Mouse (Mus musculus) layer of hippocampus, adult 18-20 months (tissue): ENCODE data around the gene Tmem86a. TPM values are rescaled to one million over a fixed set of nuclear protein-coding genes. Genes with fewer than 3 reads are reported as not detected.
"Not testable (repeated sequence)": the region's sequence is repeated elsewhere in the genome, so short reads cannot be mapped to it uniquely, and the experiment has no call there.

Source experiments
- DNase-seq, 2 experiments: peaks; one replicate each; pipeline ENCODE4 v3.0.0; 2022; ENCODE audit warnings: low spot score in 2 of 2
- total RNA-seq, 2 experiments: library from RNA; stranded (reverse); gene quantifications; 2 replicates each; pipeline ENCODE4 v1.2.3; 2021

The Tmem86a gene
- total RNA-seq, 2 experiments from 2014 or later, result 9.4 to 11.7 TPM

GRCm38 (mm10) chr7:47026899-47027298, 23.5 kb upstream of the Tmem86a start:
- DNase-seq, result not testable (repeated sequence)

DNA sequence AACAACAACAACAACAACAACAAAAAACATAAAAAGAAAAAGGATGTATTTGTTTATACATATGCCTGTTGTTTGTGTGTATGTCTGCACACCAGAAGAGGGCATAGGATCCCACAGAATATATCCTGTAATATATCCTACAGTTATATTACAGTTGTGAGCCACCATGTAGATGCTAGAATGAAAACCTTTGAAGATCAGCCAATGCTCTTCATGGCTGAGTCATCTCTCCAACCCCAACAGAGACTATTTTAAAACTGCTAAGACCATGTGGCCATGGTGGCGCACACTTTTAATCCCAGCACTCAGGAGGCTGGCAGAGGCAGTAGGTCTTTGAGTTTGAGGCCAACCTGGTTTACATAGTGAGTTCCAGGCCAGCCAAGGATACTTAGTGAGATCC, 22.9 kb upstream of the Tmem86a start:
- no peak for DNase-seq

- DNase-seq, result no peak
These were observed 19.7 kb upstream of the Tmem86a start for GRCm38 (mm10) chr7:47030517-47031193.

- no peak for DNase-seq
These were observed 19.0 kb upstream of the Tmem86a start for GRCm38 (mm10) chr7:47031371-47031770.

GRCm38 (mm10) chr7:47034785-47035384, 15.5 kb upstream of the Tmem86a start:
- DNase-seq, result no peak

DNA sequence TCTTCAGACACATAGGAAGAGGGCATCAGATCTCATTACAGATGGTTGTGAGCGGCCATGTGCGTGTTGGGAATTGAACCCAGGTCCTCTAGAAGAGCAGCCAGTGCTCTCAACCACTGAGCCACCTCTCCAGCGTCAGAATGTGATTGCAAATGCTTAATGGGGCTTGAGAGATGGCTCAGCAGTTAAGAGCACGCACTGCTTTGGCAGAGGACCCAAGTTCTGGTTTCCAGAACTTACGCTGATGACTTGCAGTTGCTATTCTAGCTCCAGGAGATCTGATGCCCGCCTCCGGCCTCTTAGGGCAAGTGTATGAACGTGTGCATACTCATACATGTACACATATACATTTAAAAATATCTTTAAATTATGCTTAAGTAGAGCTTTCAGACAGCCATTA, 15.0 kb upstream of the Tmem86a start:
- DNase-seq, result no peak

DNA sequence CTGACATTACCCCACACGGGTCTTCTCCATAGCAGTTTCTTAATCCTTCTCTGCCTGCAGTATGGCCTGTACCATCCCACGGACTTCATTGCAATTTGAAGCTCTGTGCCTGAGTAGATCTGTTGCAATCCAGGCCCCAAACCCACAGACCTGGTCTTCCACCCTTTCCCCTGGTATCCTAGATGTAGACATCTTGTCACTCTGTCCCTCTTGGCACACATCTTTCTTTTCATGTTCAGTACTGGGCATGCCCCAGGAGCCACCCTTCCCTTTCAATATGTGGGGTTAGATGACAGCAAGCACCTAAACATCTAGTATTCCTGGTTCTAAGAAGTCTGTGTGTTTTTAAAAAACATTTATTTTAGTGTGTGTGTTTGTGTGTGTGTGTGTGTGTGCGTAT, 8.7 kb upstream of the Tmem86a start:
- no peak for DNase-seq

DNA sequence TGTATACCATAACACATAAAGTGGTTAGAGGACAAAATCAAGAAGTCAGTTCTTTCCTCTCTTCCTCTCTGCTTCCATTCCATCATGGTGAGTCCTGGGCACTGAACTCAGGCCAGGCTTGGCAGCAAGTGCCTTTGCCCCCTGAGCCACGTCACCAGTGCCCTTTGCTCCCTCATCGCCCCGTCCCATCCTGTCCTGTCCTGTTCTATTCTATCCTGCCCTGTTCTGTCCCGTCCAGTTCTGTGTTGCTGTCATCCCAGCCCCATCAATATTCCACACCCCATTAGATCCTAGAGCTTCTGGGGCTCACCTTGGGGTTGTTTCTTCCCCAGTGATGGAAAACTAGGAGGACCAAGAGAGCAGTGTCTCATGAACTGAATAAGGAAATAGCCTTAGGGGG, 8.3 kb upstream of the Tmem86a start:
- no peak for DNase-seq

GRCm38 (mm10) chr7:47042823-47043490, 7.4 kb upstream of the Tmem86a start:
- DNase-seq, result no peak

GRCm38 (mm10) chr7:47050766-47051165, 365 bp downstream of the Tmem86a start:
- DNase-seq, result peak; percentile 51 to 77

GRCm38 (mm10) chr7:47051404-47052151, 1.2 kb downstream of the Tmem86a start:
- DNase-seq, result no peak

- no peak for DNase-seq
These were observed 1.9 kb downstream of the Tmem86a start for GRCm38 (mm10) chr7:47052276-47052675.

- no peak for DNase-seq
These were observed 2.9 kb downstream of the Tmem86a start for GRCm38 (mm10) chr7:47053287-47053686.

GRCm38 (mm10) chr7:47054666-47055065, 4.3 kb downstream of the Tmem86a start:
- DNase-seq, result no peak

- DNase-seq, result no peak
These were observed 5.3 kb downstream of the Tmem86a start for GRCm38 (mm10) chr7:47055744-47056143.

DNA sequence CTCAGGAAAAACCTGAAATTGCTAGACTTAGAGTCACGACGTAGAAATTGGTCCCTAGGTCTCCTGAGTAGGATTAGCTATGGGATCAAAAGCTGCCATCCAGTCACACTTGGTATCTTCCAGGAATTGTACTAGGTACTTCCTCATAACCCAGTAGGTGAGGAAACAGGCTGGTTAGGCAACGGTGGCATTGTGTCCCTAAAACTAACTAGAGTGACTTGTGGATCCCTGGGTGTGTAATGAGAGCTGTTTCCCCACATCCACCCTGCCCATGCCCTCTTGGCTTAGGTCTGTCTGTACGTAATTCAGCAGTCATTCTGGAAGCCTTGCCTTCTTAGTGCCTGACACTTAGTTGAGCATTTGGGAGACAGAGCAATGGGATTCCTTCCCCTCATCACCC, 5.9 kb downstream of the Tmem86a start:
- no peak for DNase-seq

DNA sequence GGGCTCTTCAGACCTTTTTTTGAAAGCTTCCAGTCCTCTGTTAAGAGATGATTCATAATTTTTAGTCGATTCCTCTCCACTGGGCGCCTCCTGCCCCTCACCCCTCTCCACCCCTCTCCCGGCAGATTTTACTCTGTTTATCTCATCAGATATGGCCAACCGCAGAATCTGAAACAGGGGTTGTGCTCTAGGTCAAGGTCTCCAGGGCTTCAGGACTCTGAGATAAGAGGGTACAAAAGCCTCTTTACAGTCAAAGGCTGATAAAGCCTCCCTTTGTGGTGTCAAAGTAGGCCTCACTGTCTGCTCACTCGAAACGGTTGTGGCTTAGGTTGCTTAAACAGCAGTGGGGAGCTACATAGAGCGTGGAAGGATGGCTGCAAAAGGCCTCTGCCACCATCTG, 8.9 kb downstream of the Tmem86a start:
- no peak for DNase-seq

- DNase-seq, result no peak
These were observed 11.2 kb downstream of the Tmem86a start for GRCm38 (mm10) chr7:47061560-47061959.

DNA sequence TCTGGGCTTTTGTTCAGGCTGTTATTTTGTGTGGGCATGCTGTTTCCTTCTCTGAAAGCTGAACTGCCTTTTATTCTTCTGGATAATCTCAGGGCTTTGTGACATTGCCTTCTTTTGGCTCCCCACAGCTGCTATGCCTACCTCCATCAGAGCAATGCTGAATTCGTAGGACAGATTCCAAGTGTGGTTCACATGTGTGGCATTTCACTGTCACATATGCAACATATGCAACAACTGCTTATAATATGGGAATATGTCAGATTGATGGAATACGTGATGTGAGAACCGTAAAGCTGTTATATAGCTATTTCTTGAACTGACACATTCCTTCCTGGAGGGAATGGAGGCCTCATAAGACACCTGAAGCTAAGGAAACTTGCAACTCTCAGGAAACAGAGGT, 16.5 kb downstream of the Tmem86a start:
- DNase-seq, result no peak

GRCm38 (mm10) chr7:47067879-47068278, 17.5 kb downstream of the Tmem86a start:
- DNase-seq, result no peak

DNA sequence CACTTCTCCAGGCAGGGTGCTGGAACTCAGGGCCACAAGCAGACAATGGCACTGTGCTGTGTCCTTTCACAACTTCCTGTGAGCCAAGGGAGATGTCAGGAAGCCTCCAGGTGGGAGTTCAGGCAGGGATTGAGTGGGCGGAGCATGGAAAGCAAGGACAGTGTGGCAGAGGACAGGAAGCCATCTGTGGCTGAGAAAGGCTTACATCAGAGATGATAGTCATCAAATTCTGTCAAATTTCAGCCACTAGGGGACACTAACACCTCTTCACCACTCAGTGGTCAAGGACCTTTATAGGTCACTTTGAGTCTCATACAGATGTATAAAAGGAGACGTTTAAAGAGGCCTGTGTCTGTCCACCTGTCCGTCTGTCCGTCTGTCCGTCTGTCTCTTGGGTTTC, 22.1 kb downstream of the Tmem86a start:
- DNase-seq, result no peak
